Mouse (Mus musculus): Measurements from ENCODE around the gene Lmx1b. TPM values are rescaled to one million over a fixed set of nuclear protein-coding genes. Genes with fewer than 3 reads are reported as not detected.

Lmx1b gene
- polyA plus RNA-seq, 1 experiment: 3.7 TPM

- WGBS: 14% methylated on average over 6 of the region's 6 CpGs
Measured at GRCm38 (mm10) chr2:33559752-33560151, 80.6 kb downstream of the Lmx1b start.

GRCm38 (mm10) chr2:33559334-33559733 is 81.0 kb downstream of the Lmx1b start:
- Histone ChIP-seq H3K4me1 (ENCODE audit: control insufficient read depth, insufficient read depth, low read length) (no peaks in the 10 kb centered on the region), H3K27me3 (replicated peaks; ENCODE audit: control insufficient read depth, insufficient read depth, low read length) (no peaks in the 10 kb centered on the region), H3K27ac (ENCODE audit: insufficient read depth, low read depth, low read length) (no peak overlapping the region), H3K36me3 (ENCODE audit: control insufficient read depth, insufficient read depth, low read length) (no peaks in the 10 kb centered on the region), H3K4me3 (ENCODE audit: insufficient read depth, low read depth, low read length) (no peak overlapping the region)
- DNase-seq: no peak
- TF ChIP-seq POLR2A (IDR thresholded peaks at IDR 0.05; ENCODE audit: low read depth, low read length) (no peak), CTCF (conservative IDR thresholded peaks at IDR 0.05; ENCODE audit: insufficient read depth, insufficient read length, low read depth, low read length) (no peak)
- WGBS: 23% methylated on average over 7 of the region's 7 CpGs

More at GRCm38 (mm10) chr2:33559752-33560151, 80.6 kb downstream of the Lmx1b start:
- H3K27ac ChIP-seq (ENCODE audit: insufficient read depth, low read depth, low read length): no peak overlapping the region
- no peaks in the 10 kb centered on the region for H3K36me3 ChIP-seq (ENCODE audit: control insufficient read depth, insufficient read depth, low read length)
- H3K4me1 ChIP-seq (ENCODE audit: control insufficient read depth, insufficient read depth, low read length): no peaks in the 10 kb centered on the region
- H3K27me3 ChIP-seq (replicated peaks; ENCODE audit: control insufficient read depth, insufficient read depth, low read length): no peaks in the 10 kb centered on the region
- H3K4me3 ChIP-seq (ENCODE audit: insufficient read depth, low read depth, low read length): no peak overlapping the region
- TF ChIP-seq POLR2A (IDR thresholded peaks at IDR 0.05; ENCODE audit: low read depth, low read length): no peak
- TF ChIP-seq CTCF (conservative IDR thresholded peaks at IDR 0.05; ENCODE audit: insufficient read depth, insufficient read length, low read depth, low read length): peak; percentile 59
- DNase-seq: peak; percentile 26

- no peak for TF ChIP-seq POLR2A (IDR thresholded peaks at IDR 0.05; ENCODE audit: low read depth, low read length)
- peak; percentile 96 for TF ChIP-seq CTCF (conservative IDR thresholded peaks at IDR 0.05; ENCODE audit: insufficient read depth, insufficient read length, low read depth, low read length)
- Histone ChIP-seq H3K27me3 (replicated peaks; ENCODE audit: control insufficient read depth, insufficient read depth, low read length) (no peaks in the 10 kb centered on the region), H3K4me1 (ENCODE audit: control insufficient read depth, insufficient read depth, low read length) (no peaks in the 10 kb centered on the region), H3K27ac (ENCODE audit: insufficient read depth, low read depth, low read length) (no peak overlapping the region), H3K36me3 (ENCODE audit: control insufficient read depth, insufficient read depth, low read length) (no peaks in the 10 kb centered on the region), H3K4me3 (ENCODE audit: insufficient read depth, low read depth, low read length) (no peak overlapping the region)
- peak; percentile 79 for DNase-seq
- 6% methylated on average over 6 of the region's 6 CpGs for WGBS
Measured at GRCm38 (mm10) chr2:33558233-33558632, 82.1 kb downstream of the Lmx1b start.

- 70% methylated on average over 8 of the region's 8 CpGs for WGBS
- no peaks in the 10 kb centered on the region for H3K4me1 ChIP-seq (ENCODE audit: control insufficient read depth, insufficient read depth, low read length)
- H3K27ac ChIP-seq (ENCODE audit: insufficient read depth, low read depth, low read length): no peak overlapping the region
- TF ChIP-seq POLR2A (IDR thresholded peaks at IDR 0.05; ENCODE audit: low read depth, low read length): no peak
- TF ChIP-seq CTCF (conservative IDR thresholded peaks at IDR 0.05; ENCODE audit: insufficient read depth, insufficient read length, low read depth, low read length): no peak
- no peak overlapping the region for H3K4me3 ChIP-seq (ENCODE audit: insufficient read depth, low read depth, low read length)
- H3K36me3 ChIP-seq (ENCODE audit: control insufficient read depth, insufficient read depth, low read length): no peaks in the 10 kb centered on the region
- no peak for DNase-seq
- H3K27me3 ChIP-seq (replicated peaks; ENCODE audit: control insufficient read depth, insufficient read depth, low read length): no peaks in the 10 kb centered on the region
Measured at GRCm38 (mm10) chr2:33555573-33555972, 84.7 kb downstream of the Lmx1b start.

- TF ChIP-seq POLR2A (IDR thresholded peaks at IDR 0.05; ENCODE audit: low read depth, low read length) (no peak), CTCF (conservative IDR thresholded peaks at IDR 0.05; ENCODE audit: insufficient read depth, insufficient read length, low read depth, low read length) (no peak)
- no peaks in the 10 kb centered on the region for H3K4me1 ChIP-seq (ENCODE audit: control insufficient read depth, insufficient read depth, low read length)
- H3K27ac ChIP-seq (ENCODE audit: insufficient read depth, low read depth, low read length): no peak overlapping the region
- H3K4me3 ChIP-seq (ENCODE audit: insufficient read depth, low read depth, low read length): no peak overlapping the region
- 58% methylated on average over 5 of the region's 5 CpGs for WGBS
- no peak for DNase-seq
- H3K36me3 ChIP-seq (ENCODE audit: control insufficient read depth, insufficient read depth, low read length): no peaks in the 10 kb centered on the region
- H3K27me3 ChIP-seq (replicated peaks; ENCODE audit: control insufficient read depth, insufficient read depth, low read length): no peaks in the 10 kb centered on the region
Measured at GRCm38 (mm10) chr2:33552672-33553071, 87.6 kb downstream of the Lmx1b start.

GRCm38 (mm10) chr2:33547595-33547994 is 92.7 kb downstream of the Lmx1b start:
- TF ChIP-seq CTCF (conservative IDR thresholded peaks at IDR 0.05; ENCODE audit: insufficient read depth, insufficient read length, low read depth, low read length) (no peak), POLR2A (IDR thresholded peaks at IDR 0.05; ENCODE audit: low read depth, low read length) (no peak)
- Histone ChIP-seq H3K4me3 (ENCODE audit: insufficient read depth, low read depth, low read length) (no peak overlapping the region), H3K27me3 (replicated peaks; ENCODE audit: control insufficient read depth, insufficient read depth, low read length) (peaks cover 4% of the 10 kb centered on the region; the same call in 1 of the 2 replicates), H3K27ac (ENCODE audit: insufficient read depth, low read depth, low read length) (no peak overlapping the region), H3K36me3 (ENCODE audit: control insufficient read depth, insufficient read depth, low read length) (no peaks in the 10 kb centered on the region), H3K4me1 (ENCODE audit: control insufficient read depth, insufficient read depth, low read length) (0 out of 2 replicates have a peak, but pooled peaks cover 3% of the 10 kb centered on the region)
- WGBS: 96% methylated on average over 2 of the region's 2 CpGs
- DNase-seq: no peak

- WGBS: 26% methylated on average over 6 of the region's 6 CpGs
- no peak overlapping the region for H3K27ac ChIP-seq (ENCODE audit: insufficient read depth, low read depth, low read length)
- H3K27me3 ChIP-seq (replicated peaks; ENCODE audit: control insufficient read depth, insufficient read depth, low read length): peaks cover 4% of the 10 kb centered on the region; the same call in 1 of the 2 replicates
- no peaks in the 10 kb centered on the region for H3K36me3 ChIP-seq (ENCODE audit: control insufficient read depth, insufficient read depth, low read length)
- TF ChIP-seq CTCF (conservative IDR thresholded peaks at IDR 0.05; ENCODE audit: insufficient read depth, insufficient read length, low read depth, low read length) (no peak), POLR2A (IDR thresholded peaks at IDR 0.05; ENCODE audit: low read depth, low read length) (no peak)
- peak; percentile 30 for DNase-seq
- H3K4me3 ChIP-seq (ENCODE audit: insufficient read depth, low read depth, low read length): no peak overlapping the region
- H3K4me1 ChIP-seq (ENCODE audit: control insufficient read depth, insufficient read depth, low read length): 0 out of 2 replicates have a peak, but pooled peaks cover 3% of the 10 kb centered on the region
Measured at GRCm38 (mm10) chr2:33546879-33547278, 93.4 kb downstream of the Lmx1b start.
